Mouse (Mus musculus): ENCODE data around the gene Slc12a7. TPM values are rescaled to one million over a fixed set of nuclear protein-coding genes. Genes with fewer than 3 reads are reported as not detected.

Gene Slc12a7
- polyA plus RNA-seq, 1 experiment from 2014 or later: 14.7 TPM

- no peak for ATAC-seq (replicated peaks; ENCODE audit: low FRiP score, low read depth)
- Histone ChIP-seq H3K27ac (no peak overlapping the region), H3K4me3 (replicated peaks; ENCODE audit: low read depth, low read length) (no peak overlapping the region), H3K4me1 (replicated peaks; ENCODE audit: insufficient read depth, low read length) (0 out of 2 replicates have a peak, but pooled peaks cover 10% of the 10 kb centered on the region), H3K36me3 (ENCODE audit: insufficient read depth, low read length) (no peaks in the 10 kb centered on the region), H3K27me3 (ENCODE audit: insufficient read depth, low read length) (no peaks in the 10 kb centered on the region), H3K4me2 (ENCODE audit: low read length) (no peak overlapping the region), H3K9ac (ENCODE audit: low read depth, low read length) (no peak overlapping the region), H3K9me3 (replicated peaks; ENCODE audit: low read length) (no peaks in the 10 kb centered on the region)
- TF ChIP-seq CTCF (IDR thresholded peaks at IDR 0.05; ENCODE audit: low read depth): no peak
- DNase-seq (ENCODE audit: low spot score): no peak
- WGBS: 83% methylated on average over 5 of the region's 5 CpGs
Observed at GRCm38 (mm10) chr13:73711803-73712202, 21.1 kb upstream of the Slc12a7 start.

GRCm38 (mm10) chr13:73712228-73712627, 20.7 kb upstream of the Slc12a7 start:
- TF ChIP-seq CTCF (IDR thresholded peaks at IDR 0.05; ENCODE audit: low read depth): no peak
- 74% methylated on average over 3 of the region's 3 CpGs for WGBS
- Histone ChIP-seq H3K4me1 (replicated peaks; ENCODE audit: insufficient read depth, low read length) (0 out of 2 replicates have a peak, but pooled peaks cover 10% of the 10 kb centered on the region), H3K4me2 (ENCODE audit: low read length) (no peak overlapping the region), H3K9ac (ENCODE audit: low read depth, low read length) (no peak overlapping the region), H3K9me3 (replicated peaks; ENCODE audit: low read length) (no peaks in the 10 kb centered on the region), H3K27me3 (ENCODE audit: insufficient read depth, low read length) (no peaks in the 10 kb centered on the region), H3K4me3 (replicated peaks; ENCODE audit: low read depth, low read length) (no peak overlapping the region), H3K36me3 (ENCODE audit: insufficient read depth, low read length) (no peaks in the 10 kb centered on the region), H3K27ac (no peak overlapping the region)
- ATAC-seq (replicated peaks; ENCODE audit: low FRiP score, low read depth) (no peak), DNase-seq (ENCODE audit: low spot score) (no peak)

- 0 out of 2 replicates have a peak, but pooled peaks cover 10% of the 10 kb centered on the region for H3K4me1 ChIP-seq (replicated peaks; ENCODE audit: insufficient read depth, low read length)
- WGBS: 76% methylated on average over 4 of the region's 4 CpGs
- DNase-seq (ENCODE audit: low spot score) (no peak), ATAC-seq (replicated peaks; ENCODE audit: low FRiP score, low read depth) (peak; percentile 22; the same call in 1 of the 2 replicates)
- H3K4me2 ChIP-seq (ENCODE audit: low read length): no peak overlapping the region
- H3K27me3 ChIP-seq (ENCODE audit: insufficient read depth, low read length): no peaks in the 10 kb centered on the region
- no peak for TF ChIP-seq CTCF (IDR thresholded peaks at IDR 0.05; ENCODE audit: low read depth)
- H3K4me3 ChIP-seq (replicated peaks; ENCODE audit: low read depth, low read length): no peak overlapping the region
- no peaks in the 10 kb centered on the region for H3K9me3 ChIP-seq (replicated peaks; ENCODE audit: low read length)
- H3K9ac ChIP-seq (ENCODE audit: low read depth, low read length): no peak overlapping the region
- no peaks in the 10 kb centered on the region for H3K36me3 ChIP-seq (ENCODE audit: insufficient read depth, low read length)
- H3K27ac ChIP-seq: no peak overlapping the region
Observed at GRCm38 (mm10) chr13:73713204-73713603, 19.7 kb upstream of the Slc12a7 start.

GRCm38 (mm10) chr13:73714020-73714419, 18.9 kb upstream of the Slc12a7 start:
- 0 out of 2 replicates have a peak, but pooled peaks cover 10% of the 10 kb centered on the region for H3K4me1 ChIP-seq (replicated peaks; ENCODE audit: insufficient read depth, low read length)
- H3K4me2 ChIP-seq (ENCODE audit: low read length): no peak overlapping the region
- H3K9me3 ChIP-seq (replicated peaks; ENCODE audit: low read length): no peaks in the 10 kb centered on the region
- TF ChIP-seq CTCF (IDR thresholded peaks at IDR 0.05; ENCODE audit: low read depth): peak; percentile 73
- no peak overlapping the region for H3K4me3 ChIP-seq (replicated peaks; ENCODE audit: low read depth, low read length)
- no peak overlapping the region for H3K9ac ChIP-seq (ENCODE audit: low read depth, low read length)
- DNase-seq (ENCODE audit: low spot score) (peak; percentile 59), ATAC-seq (replicated peaks; ENCODE audit: low FRiP score, low read depth) (peak; percentile 41; the same call in 1 of the 2 replicates)
- WGBS: 81% methylated on average over 2 of the region's 2 CpGs
- no peaks in the 10 kb centered on the region for H3K36me3 ChIP-seq (ENCODE audit: insufficient read depth, low read length)
- no peaks in the 10 kb centered on the region for H3K27me3 ChIP-seq (ENCODE audit: insufficient read depth, low read length)
- H3K27ac ChIP-seq: no peak overlapping the region

DNA sequence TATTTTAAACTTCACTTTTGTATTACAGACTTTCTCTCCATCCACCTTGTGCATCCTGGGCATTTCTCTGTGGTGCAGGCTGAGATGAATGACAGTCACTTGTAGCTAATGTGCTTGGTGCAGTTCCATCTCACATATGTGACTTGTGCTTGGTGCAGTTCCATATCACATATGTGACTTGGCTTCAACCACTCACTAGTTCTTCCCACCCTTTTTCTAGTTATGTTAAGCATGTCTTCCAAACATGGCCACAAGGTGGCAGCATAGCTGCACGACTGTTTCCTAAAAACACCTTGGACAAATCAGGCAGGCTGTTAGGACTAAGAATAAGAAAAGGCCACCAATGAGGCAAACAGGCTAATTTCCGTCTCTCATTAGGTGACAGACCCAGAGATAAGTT, 14.7 kb upstream of the Slc12a7 start:
- ATAC-seq (replicated peaks; ENCODE audit: low FRiP score, low read depth) (0 out of 2 replicates have a peak, but pooled peaks have one; percentile 9), DNase-seq (ENCODE audit: low spot score) (peak; percentile 89)
- no peak overlapping the region for H3K4me2 ChIP-seq (ENCODE audit: low read length)
- no peak overlapping the region for H3K27ac ChIP-seq
- H3K27me3 ChIP-seq (ENCODE audit: insufficient read depth, low read length): no peaks in the 10 kb centered on the region
- no peaks in the 10 kb centered on the region for H3K4me1 ChIP-seq (replicated peaks; ENCODE audit: insufficient read depth, low read length)
- no peak overlapping the region for H3K9ac ChIP-seq (ENCODE audit: low read depth, low read length)
- no peaks in the 10 kb centered on the region for H3K36me3 ChIP-seq (ENCODE audit: insufficient read depth, low read length)
- no peak overlapping the region for H3K4me3 ChIP-seq (replicated peaks; ENCODE audit: low read depth, low read length)
- H3K9me3 ChIP-seq (replicated peaks; ENCODE audit: low read length): no peaks in the 10 kb centered on the region
- 3% methylated on average over 2 of the region's 2 CpGs for WGBS
- peak; percentile 97 for TF ChIP-seq CTCF (IDR thresholded peaks at IDR 0.05; ENCODE audit: low read depth)

- TF ChIP-seq CTCF (IDR thresholded peaks at IDR 0.05; ENCODE audit: low read depth): no peak
- Histone ChIP-seq H3K9me3 (replicated peaks; ENCODE audit: low read length) (no peaks in the 10 kb centered on the region), H3K4me1 (replicated peaks; ENCODE audit: insufficient read depth, low read length) (no peaks in the 10 kb centered on the region), H3K27ac (no peak overlapping the region), H3K36me3 (ENCODE audit: insufficient read depth, low read length) (no peaks in the 10 kb centered on the region), H3K9ac (ENCODE audit: low read depth, low read length) (no peak overlapping the region), H3K27me3 (ENCODE audit: insufficient read depth, low read length) (no peaks in the 10 kb centered on the region), H3K4me3 (replicated peaks; ENCODE audit: low read depth, low read length) (no peak overlapping the region), H3K4me2 (ENCODE audit: low read length) (no peak overlapping the region)
- 81% methylated on average over 4 of the region's 4 CpGs for WGBS
- ATAC-seq (replicated peaks; ENCODE audit: low FRiP score, low read depth) (no peak), DNase-seq (ENCODE audit: low spot score) (no peak)
Observed at GRCm38 (mm10) chr13:73720241-73720640, 12.7 kb upstream of the Slc12a7 start.
